Mouse (Mus musculus) naive thymus-derived CD4-positive, alpha-beta T cell, adult 5 months (primary cell): ENCODE measurements around the gene Rbm28. TPM values are rescaled to one million over a fixed set of nuclear protein-coding genes. Genes with fewer than 3 reads are reported as not detected.

Source experiments
- polyA plus RNA-seq: library from polyadenylated mRNA; unstranded; fragments of 100-300 nt; shearing (Covaris generic); gene quantifications from one replicate; pipeline ENCODE4 v1.2.1, GENCODE M21; 2017

Gene Rbm28
- 54.2 TPM for polyA plus RNA-seq

DNA sequence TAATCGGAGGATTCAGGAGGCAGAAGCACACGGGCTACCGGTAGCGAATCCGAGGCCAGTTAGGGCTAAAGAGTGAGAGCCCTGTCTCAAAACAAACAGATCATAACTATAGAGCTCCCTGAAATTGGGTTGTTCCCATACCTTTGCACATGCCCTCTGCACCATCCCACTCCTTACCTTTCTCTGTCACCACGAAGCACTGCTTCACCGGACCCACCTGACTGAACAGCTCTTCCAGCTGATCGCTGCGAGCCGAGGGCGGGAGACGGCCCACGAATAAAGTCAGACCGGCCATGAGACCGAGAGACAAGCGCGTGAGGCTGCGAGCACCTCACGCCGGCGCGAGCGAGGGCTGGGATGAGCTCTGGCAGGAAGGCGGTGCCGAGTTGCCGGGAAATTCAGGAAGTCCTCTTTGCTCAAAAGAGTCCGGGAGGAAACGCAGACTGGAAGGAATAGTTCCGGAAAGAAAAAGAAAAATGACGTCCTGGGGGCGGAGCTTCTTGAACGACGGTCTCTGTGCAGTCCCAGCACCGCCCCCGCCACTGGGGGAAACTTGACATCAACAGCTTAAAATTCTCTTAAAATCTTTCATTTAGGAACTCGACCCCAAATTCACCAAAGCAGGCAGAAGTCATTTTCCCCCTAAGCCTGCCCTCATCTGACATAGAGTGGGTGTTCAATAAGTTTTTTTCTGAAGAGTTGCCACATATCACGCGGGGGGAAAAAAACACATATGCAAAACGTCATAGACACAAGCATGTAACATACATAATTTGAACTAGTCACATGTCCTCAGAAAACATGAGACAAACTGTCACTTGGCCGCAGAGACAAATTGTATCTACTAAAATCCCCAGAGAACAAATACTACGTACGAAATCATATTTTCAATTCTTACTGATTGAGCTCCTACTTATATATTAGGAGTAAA, at the start of gene Rbm28:
Rbm28 (minus strand) TSS at position 693 of the 931 bp plus-strand sequence.

DNA sequence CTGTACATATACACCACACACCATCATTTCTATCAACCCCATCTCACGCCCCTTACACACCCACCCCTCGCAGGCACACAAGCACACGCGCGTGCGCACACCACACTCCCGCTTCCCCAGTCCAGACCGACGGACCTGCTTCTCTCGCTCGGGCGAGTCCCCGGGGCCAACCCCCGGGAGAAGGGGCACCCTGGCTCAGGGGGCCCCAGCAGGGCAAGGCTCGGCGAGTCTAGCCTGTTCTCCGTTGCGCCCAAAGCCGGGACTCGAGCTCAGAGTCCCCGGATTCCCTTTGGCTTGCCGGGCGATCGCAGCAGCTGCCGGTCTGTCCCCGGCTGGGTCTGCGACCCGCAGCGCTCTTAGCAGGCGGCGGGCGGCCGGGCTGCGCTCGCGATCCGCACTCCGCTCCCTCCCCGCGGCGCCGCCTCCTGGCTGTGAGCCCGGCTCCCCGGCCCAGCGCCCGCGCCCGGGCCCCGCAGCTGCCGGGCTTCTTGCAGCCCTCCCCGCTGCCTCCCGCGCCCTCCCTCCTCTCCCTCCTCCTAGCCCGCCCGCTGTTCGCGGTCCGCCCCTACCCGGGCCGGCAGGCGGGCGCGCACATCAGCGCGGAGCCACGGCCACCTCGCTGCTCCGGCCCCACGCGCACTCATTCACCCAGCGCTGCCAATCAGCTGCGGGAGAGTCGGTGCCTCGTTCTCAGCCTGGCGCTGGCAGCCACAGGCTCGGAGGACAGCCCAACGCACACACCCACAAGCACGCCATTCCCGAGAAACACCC, 14.3 kb upstream of the Rbm28 start, which contains the start of gene Prrt4:
Prrt4 (minus strand) TSS at position 697 of the 771 bp plus-strand sequence.

Other genes starting within 250 kb of the Rbm28 start
- gene Lep, start 104.8 kb downstream of the Rbm28 start, polyA plus RNA-seq, result not detected
- gene Prrt4, start 14.6 kb upstream of the Rbm28 start, polyA plus RNA-seq, result not detected
- 182 TPM for gene Impdh1, start 51.4 kb upstream of the Rbm28 start, polyA plus RNA-seq
- 25.5 TPM for gene Hilpda, start 107.5 kb upstream of the Rbm28 start, polyA plus RNA-seq
- 0.73 TPM for gene Fam71f2, start 114.6 kb upstream of the Rbm28 start, polyA plus RNA-seq
- gene Fam71f1, start 154.1 kb upstream of the Rbm28 start, polyA plus RNA-seq, result not detected
- gene Calu, start 183.1 kb upstream of the Rbm28 start, polyA plus RNA-seq, result 89.1 TPM
- 0.27 TPM for gene Opn1sw, start 223.5 kb upstream of the Rbm28 start, polyA plus RNA-seq
- not detected for gene Ccdc136, start 231.3 kb upstream of the Rbm28 start, polyA plus RNA-seq